Mouse (Mus musculus) c-Kit-positive CD71-positive TER-119-negative erythroid progenitor cells, embryonic 14.5 days (primary cell): ENCODE results near the gene Ankrd63.

Experiments used
- DNase-seq: peaks from one replicate; pipeline ENCODE4 v3.0.0-alpha.2; 2013; ENCODE audit warnings: low read depth

The Ankrd63 gene

DNA sequence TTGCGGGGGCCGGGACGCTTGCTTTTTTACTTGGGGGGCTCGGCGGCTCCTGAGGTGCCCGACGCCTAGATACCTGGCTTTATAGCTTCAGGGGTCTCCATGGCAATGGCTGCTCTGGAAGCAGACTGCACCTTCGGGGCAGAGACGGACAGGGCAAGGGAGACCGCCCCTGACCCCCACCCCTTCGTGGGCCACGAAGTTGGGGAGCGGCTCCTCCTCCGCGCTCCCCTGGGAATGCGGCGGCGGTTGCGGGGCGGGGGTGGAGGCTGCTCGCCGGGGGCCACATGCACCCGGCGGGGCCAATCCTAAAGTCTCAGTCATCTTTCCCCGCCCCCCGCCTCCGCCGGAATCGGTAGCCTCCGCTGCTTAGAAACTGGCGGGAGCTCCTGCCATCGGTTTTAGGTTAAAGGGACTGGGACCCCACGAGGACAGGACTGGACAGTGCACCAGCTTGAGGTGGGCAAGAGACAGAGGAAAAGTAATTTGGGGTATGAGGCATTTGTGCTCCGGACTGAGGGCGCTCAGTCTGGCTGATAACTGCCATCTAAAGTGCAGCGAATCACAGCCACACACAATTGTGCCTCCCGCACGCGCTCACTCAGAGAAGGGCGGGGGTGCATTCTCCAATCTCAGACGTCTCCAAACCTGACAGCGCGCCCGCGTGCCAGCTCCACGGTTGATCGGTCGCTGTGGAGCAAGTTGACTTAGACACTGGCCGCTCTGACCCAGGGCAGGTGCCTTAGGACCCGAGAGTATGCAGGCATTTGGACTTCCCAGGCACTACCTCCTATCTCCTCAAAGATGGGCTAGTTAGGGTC lies at the start of gene Ankrd63:
Gene Ankrd63 (minus strand): TSS at position 51 of the 818 bp plus-strand sequence.
- DNase-seq, result no peak

DNA sequence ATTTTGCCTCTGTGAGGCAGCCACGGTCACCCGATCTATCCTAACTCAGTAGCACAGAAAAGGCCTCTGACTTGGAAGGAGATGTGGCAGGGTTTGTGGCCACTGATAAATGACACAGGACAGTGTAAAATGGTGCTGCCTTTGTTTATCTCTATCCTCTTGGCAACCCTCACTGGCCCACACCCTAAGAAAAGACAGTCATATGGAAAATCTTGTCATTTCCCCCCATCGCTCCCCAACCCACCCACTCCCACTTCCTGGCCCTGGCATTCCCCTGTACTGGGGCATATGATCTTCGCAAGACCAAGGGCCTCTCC lies 49.0 kb upstream of the Ankrd63 start:
- DNase-seq, result no peak

GRCm38 (mm10) chr2:118751896-118752791 lies 48.4 kb upstream of the Ankrd63 start:
- DNase-seq, result no peak

DNA sequence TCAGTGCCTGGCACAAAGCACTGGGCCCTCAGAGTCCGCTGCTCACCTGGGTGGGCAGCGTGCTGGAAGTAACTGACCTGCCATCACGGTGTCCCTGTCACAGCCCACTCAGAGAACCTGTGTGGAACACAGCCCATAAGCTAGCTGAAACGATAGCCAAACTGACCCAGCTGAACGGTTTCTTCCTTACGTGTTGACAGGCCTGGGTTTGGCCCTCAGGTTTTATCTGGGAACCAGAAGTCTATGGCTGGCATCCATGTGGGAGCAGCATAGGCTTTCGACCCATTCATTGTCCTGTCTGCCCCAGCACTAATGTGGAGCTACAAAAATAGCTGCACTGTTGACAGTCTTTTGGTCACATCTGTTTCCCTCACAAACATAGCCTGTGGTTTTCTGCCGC lies 46.7 kb upstream of the Ankrd63 start:
- no peak for DNase-seq

GRCm38 (mm10) chr2:118749341-118749884 lies 45.6 kb upstream of the Ankrd63 start:
- DNase-seq, result no peak

- DNase-seq, result no peak
Observed at GRCm38 (mm10) chr2:118747301-118747960, 43.7 kb upstream of the Ankrd63 start.

DNA sequence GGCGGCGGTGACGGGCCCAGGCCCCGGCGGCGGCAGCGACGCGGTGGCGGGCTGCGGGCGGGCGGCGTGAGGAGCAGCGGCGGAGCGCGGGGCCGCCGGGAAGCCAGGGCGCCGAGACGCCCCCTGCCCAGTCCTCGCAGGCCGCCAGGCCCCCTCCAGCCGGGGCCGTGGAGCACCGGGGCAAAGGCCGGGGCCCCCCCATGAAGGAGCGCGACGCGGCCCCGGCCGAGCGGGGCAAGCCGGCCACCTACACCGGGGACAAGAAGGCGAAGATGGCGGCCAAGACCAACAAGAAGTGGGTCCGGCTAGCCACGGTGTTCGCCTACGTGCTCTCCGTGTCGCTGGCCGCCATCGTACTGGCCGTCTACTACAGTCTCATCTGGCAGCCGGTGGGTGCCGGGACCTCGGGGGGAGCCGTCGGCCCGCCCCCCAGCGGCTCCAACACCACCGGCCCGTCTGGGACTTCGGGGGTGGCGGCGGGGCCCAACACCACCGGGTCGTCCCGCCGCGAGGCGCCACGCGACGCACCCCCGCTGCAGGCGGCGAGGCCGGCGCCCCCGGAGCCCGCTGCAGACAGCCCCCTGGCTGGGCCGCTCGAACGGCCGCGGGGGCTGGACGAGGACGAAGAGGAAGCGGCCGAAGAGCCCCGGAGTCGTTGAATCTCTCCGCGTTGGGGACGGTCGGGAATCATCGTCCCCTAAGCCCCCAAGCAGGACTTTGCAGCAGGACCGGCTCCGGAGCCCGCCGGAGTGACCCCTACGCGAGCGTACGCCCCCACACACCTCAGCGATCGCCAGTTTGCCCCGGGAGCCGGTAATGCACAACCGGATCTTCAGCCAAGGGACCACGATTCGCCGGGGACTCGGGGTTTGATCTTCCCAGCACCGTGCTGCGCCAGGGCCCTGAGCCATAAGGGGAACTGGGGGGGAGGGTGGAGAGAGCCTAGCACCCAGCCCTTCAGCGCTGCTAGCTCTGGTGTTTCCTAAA lies 42.4 kb upstream of the Ankrd63 start:
- no peak for DNase-seq

DNA sequence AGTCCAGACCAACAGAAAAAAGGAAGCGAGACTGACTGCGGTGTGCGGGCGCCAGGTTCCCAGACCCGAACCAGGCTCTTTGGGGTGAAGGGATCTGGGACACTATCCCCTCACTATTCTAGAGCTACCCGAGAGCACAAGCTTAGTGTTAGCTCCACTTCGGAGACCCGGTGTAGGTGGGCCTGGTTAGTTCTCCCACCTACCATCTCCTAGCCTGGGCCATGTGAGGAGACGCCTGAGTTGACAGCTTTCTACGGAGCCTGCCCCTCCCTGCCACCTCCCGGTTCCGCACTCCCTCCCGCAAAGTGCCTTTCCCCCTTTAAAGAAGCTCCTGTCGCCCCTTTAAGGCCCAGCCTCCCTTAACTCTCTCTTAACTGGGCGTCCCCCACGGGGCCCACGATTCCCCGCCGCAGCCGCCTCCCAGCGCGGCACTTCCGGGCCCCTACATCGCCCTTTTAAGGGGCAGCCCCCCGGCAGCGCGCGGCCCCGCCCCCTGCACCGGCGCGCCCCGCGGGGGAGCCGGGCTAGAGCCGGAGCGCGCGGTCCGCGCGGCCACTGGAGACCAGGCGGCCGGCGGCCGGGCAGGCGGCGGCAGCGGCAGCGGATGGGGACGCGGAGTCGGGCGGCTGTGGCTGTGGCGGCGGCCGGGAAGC lies 41.6 kb upstream of the Ankrd63 start, which contains the start of gene Inafm2:
Gene Inafm2 (plus strand): TSS at position 527 of the 653 bp plus-strand sequence.
- DNase-seq, result peak; percentile 77

GRCm38 (mm10) chr2:118744621-118745020 lies 40.9 kb upstream of the Ankrd63 start:
- DNase-seq, result no peak

DNA sequence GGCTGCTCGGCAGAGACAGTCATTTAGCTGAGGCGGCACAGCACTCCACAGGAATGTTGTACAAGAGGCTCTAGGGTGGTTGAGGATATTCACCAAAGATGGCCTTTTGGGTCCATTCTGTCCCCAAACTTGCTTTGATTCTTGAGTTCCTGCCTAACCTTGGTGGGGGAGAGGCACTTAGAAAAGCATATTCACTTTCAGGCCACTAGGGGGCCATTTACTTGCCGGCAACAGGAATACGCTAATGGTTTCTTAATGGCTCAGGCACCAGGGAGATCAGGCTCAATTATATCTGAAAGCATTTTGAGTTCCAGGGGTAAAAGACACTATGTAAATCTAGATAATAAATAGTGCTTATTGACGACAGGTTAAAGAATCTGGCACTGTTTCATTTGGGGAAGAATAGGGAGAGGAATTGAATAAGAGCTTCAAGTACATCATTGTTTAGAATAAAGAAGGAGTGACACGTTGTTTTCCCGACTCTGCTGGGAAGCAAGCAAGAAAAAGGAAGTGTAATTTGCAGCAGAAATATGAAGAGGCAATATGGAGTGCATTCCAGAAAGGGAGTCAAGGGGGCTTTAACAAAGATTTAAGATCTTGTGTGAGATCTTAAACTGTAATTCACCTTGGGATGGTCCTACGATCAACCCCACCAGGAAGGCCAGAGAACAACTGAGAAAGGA lies 39.6 kb upstream of the Ankrd63 start:
- no peak for DNase-seq

DNA sequence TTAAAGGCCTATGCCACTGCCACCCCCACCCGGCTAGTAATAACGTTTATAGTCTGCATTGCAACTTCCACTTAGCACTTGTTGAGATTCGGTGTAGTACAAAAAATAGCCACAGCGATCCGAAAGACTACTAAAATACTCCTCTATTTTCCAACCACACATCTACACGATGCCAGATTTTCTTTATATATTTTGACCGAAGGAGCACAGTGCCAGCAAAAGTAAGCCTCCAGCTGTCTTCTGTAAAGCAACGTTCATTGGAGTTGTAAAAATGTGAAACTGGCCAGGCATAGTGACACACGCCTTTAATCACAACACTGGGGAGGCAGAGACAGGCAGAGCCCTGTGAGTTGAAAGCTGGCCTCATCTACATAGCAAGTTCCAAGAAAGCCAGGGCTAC lies 37.4 kb upstream of the Ankrd63 start:
- DNase-seq, result no peak

- DNase-seq, result no peak
Observed at GRCm38 (mm10) chr2:118740341-118740740, 36.6 kb upstream of the Ankrd63 start.

DNA sequence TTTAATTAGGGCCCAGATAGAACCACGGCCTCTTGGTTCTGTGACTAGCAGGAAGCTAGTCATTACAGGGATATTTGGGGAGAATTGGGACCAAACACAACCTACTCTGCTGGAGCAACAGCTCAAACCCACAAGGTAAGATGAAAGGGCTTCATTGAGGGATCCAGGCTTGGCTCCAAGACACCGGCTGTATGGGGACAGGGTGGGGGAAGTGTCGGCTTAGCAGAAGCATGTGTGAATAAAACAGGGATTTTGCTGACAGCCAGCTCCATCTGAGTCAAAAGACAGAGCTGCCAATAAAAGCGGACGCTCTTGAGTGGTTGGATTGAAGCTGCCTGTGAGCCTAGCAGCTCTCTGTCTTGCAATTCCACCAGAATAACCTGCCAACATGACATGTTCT lies 29.6 kb upstream of the Ankrd63 start:
- DNase-seq, result no peak

GRCm38 (mm10) chr2:118731981-118732380 lies 28.2 kb upstream of the Ankrd63 start:
- DNase-seq, result no peak

DNA sequence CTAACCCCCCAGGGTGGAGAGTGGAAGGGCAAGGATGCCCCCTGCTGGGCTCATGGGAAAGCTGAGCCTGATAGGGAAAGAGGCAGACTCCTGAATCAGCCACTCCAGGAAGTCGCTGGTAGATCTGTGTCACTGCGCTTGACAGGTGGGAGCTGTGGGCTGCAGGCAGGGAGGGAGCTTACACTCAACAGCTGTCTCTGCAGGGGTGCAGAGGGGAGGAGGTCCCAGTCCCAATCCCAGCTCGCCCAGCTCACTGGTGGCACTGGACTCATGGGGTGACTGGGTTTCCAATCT lies 26.8 kb upstream of the Ankrd63 start:
- no peak for DNase-seq

GRCm38 (mm10) chr2:118729816-118730621 lies 26.3 kb upstream of the Ankrd63 start:
- no peak for DNase-seq

GRCm38 (mm10) chr2:118729194-118729593 lies 25.4 kb upstream of the Ankrd63 start:
- no peak for DNase-seq

DNA sequence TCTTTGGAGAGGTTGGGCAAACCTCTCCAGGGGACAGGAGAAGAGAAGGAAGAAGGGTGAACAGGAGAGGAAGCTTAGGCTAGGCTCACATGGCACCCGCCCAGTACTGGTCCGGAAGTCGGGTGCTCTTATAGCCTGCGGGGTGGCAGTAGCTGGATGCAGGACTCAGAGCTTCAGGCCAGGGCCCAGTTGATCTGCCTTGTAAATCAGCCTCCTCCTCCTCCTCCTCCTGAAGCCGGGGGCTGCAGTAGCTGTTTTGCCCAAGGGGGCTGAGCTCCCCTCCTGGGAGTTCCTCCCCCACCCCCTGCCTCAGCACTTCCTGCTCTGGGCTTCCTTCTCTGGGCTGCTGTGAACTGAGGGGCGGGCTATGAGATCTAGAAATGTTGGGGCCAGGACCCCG lies 24.6 kb upstream of the Ankrd63 start, which contains the start of gene Plcb2:
Gene Plcb2 (minus strand): TSS at position 102 of the 400 bp plus-strand sequence.
- DNase-seq, result no peak

- DNase-seq, result no peak
Observed at GRCm38 (mm10) chr2:118727911-118728310, 24.1 kb upstream of the Ankrd63 start.
